Mouse (Mus musculus): ENCODE measurements around the gene 1700001K19Rik.
"Not testable (repeated sequence)": the region's sequence is repeated elsewhere in the genome, so short reads cannot be mapped to it uniquely, and the experiment has no call there.

1700001K19Rik gene

DNA sequence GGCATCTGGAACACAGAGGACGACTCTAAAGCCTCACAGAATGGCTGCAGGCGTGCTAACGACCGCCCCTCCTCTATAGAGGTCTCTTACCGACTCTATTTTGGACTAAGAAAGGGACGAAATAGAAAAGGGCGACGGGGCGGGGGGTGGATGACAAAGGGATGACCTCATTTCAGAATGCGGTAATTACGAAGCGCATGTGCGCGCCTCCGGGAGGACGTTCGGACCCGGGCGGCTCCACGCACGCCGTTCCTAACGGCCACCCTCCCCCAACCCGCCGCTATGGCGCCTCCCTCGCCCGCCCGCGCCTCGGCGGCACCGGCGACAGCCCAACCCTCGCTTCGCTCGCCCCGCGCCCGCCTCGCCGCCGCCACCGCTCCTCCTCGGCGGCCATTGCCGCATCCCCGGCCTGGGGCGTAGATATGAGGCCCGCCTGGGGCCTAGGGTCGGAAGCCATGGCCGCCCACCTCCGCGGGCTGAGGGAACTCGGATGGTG is 13.3 kb upstream of the 1700001K19Rik start:
- DNase-seq (ENCODE audit: low read depth), result peak; percentile 70

DNA sequence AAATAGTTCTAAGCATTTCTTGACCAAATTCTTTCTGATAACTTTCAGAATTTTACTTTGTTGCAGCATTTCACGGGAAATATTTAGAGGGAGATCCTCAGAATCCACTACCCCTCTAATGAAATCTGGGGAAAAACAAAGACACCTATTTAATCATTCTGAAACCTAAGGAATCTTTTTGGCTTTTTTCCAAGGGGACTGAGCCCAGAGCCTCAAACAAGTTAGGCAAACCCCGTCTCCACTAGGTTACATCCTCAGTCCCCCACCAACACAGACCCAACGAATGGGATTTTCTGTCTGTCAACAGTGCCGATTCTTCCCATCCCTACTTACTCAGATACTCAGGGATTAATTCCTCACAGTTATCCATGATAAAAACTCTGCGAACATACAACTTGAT is 11.0 kb upstream of the 1700001K19Rik start:
- not testable (repeated sequence) for DNase-seq (ENCODE audit: low read depth)

DNA sequence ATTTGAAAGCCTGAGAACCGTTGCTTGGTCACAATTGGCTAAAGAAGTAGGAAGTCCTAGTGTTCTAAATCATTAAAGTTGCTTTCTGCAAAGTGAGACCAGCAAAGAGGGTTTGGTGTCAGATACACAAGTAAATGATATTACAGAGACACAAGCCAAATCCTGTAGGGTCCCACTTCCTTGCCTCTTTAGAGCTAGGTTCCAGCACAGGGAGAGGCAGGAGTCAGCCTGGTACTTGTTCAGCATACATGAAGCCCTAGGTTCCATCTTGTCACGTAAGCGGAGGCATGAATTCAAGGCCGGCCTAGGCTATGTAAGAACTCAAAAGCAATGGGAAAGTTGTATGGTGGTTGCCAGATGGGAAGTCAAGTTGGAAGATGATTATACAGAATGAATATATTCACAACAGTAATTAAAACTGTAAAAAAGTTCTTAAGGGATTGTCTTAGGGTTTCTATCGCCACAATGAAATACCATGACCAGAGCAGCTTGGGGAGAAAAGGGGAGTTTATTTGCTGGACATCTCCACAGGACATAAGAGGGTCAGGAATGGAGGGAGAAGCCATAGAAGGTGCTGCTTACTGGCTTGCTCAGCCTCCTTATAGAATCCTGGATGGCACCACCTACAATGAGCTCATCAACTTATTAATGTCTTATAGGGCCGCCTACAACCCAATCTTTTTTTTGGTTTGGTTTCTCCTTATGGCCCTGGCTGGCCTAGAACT is 7.7 kb upstream of the 1700001K19Rik start:
- DNase-seq (ENCODE audit: low read depth), result no peak

DNA sequence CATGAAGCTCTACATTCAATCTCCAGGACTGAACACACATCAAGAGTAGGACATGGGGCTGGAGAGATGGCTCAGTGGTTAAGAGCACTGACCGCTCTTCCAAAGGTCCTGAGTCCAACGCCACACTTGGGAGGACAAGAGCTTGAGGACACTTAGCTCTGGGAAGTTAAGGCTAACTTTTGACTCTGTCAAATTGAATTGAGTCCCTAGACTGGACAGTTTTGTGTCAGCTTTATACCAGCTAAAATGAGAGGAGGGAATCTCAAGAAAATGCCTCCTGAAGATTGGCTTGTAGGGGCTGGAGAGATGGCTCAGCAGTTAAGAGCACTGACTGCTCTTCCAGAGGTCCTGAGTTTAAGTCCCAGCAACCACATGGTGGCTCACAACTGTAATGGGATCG is 6.5 kb upstream of the 1700001K19Rik start:
- DNase-seq (ENCODE audit: low read depth), result not testable (repeated sequence)

DNA sequence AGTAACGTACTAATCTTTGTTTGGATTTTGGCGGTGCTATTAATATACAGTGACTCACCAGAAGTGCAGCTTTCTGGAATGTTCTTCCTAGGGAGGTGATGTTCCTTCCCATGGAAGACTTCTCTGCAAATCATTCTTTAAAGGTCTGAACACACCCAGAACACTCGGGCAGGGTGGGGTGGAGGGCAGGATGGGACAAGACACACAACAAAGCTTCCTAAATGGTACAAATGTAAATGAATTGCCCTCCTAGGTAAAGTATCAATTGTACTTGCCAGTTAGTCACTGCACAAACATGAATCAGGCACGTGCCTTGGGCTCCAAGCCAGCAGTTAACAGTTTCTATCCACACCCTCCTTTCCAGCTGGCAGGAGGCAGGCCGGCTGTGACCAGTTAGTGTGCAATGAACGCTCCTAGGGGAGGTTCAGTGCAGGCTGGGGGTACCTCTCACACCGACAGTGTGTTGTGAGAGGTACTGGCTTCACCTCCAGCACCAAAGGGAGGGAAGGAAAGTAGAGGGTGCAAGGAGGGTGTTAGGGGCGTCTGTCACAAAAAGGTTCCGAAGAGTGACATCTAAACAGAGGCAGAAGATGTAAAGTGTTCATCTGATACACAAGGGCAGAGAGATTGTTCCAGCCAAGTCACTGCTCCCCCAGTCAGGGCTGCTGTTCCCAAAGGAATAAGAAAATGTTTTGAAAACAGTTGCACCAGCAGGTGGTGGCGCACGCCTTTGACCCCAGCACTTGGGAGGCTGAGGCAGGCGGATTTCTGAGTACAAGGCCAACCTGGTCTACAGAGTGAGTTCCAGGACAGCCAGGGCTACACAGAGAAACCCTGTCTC is 5.7 kb upstream of the 1700001K19Rik start:
- DNase-seq (ENCODE audit: low read depth), result peak; percentile 97

DNA sequence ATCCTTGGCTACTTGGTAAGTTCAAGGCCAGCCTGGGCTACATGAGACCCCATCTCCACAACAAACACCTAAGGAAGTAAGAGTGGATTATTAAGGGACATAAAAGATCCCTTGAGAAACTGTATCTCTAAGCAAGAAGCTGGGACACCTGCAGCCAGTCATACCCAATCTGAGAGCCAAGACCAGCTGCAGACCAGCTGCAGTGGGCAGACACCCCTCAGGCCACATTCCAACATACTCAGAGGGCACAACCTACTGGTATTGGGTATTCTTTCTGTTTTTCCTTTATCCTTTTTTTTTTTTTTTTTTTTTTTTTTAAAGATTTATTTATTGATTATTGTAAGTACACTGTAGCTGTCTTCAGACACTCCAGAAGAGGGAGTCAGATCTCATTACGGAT is 1.2 kb upstream of the 1700001K19Rik start:
- DNase-seq (ENCODE audit: low read depth), result no peak

DNA sequence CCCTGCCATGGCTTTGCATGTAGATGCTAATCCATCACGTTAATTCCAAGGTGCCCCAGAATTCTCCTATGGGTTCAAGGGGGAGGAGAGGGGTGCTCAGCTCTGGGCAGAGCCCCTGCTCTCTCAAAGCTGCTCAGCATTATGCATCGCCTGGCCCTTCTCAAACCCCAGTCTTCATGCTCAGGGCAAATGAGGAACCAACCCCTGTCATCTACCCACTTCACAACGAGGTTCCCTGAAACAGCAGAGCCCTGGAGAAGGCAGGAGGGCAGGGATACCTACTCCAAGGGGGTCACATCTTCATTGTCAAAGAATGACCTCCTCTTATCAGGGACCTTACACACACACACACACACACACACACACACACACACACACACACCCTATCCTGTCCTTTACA is 541 bp downstream of the 1700001K19Rik start:
- no peak for DNase-seq (ENCODE audit: low read depth)

DNA sequence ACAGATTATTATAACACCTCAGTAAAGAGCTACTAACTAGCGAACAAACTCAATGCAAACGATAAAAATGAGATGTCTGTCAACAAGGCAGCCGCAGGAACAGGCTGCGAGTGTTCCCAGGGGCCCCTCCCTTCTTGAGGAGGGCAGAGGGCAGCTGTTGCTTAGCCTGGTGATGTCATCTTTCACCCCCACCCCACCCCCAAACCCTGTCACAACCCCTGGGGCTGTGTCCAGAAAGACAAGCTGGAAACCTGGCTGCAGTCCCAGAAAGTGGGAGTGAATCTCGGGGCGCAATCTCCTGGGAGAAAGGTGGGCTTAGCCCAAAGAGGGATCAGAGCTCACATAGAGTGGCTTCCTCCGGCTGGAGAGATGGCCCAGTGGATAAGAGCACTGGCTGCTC is 1.2 kb downstream of the 1700001K19Rik start:
- peak; percentile 69 for DNase-seq (ENCODE audit: low read depth)

DNA sequence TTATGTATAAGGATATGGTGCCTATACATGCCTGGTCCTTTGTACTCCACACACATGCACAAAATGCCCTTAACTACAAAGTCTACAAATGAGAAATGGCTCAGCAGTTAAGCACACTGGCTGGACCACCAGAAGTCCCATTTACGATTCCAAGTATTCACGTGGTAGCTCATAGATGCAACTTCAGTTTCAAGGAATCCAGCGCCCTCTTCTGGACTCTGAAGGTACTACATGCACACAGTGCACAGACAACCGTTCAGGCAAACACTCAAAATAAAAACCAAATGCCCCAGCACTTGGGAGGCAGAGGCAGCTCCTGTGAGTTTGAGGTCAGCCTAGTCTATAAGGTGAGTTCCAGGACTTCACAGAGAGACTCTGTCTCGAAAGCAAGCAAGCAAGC is 8.2 kb downstream of the 1700001K19Rik start:
- DNase-seq (ENCODE audit: low read depth), result peak; percentile 49

DNA sequence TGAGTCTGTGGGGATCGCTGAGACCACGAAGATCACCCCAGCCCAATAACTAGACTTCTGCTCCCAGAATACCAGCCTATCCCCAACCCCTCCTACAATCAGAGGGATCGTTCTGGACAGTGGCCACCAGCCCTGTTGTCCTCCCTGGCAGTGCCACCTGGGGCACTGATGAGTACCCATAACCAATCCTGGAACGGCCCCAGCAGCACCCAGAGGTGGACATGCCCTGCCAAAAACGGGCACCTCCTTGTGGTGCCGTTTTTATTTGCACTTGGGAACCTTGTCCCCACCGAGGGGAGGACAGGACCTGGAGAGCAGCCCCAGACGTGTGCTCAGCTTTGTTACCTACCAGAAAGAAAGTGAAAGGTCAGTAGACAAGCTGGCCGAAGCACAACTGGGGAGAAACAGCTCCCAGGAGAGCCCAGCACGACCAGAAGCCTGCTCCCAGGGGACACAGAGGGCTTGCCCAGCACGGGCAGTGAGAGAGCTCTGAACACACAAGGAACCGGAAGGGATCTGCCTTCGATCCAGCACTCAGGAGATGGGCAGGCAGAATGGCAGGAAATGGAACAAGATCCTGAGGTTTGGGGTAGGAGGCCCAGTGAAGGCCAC is 14.8 kb downstream of the 1700001K19Rik start:
- peak; percentile 46 for DNase-seq (ENCODE audit: low read depth)

DNA sequence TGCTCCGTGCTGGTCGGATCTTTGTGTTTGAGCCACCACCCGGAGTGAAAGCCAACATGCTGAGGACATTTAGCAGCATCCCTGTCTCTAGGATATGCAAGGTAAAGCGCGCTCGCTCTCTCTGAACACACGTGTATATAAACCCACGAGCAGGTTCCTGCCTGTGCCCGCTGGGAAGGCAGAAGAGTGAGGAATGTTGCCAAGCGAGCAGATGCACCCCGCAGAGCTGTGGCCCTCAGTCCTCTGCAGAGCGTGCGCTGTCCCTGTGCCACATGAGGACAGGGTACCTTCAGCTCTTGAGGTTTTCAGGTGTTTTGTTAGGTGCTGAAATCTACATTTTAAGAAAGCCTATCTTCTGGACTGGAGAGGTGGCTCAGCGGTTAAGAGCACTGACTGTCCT is 20.7 kb downstream of the 1700001K19Rik start:
- DNase-seq (ENCODE audit: low read depth), result no peak

DNA sequence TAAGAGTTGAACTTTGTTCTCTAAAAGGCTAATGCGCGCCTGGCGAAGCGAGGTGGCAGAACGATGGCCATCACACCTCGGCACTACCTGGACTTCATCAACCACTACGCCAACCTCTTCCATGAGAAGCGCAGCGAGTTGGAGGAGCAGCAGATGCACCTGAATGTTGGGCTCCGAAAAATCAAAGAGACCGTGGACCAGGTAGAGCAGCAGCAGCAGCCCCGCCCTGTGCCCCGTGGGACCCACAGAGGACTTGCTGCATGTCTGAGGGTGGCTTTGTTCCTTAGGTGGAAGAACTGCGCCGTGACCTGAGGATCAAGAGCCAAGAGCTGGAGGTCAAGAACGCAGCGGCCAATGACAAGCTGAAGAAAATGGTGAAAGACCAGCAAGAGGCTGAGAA is 31.0 kb downstream of the 1700001K19Rik start:
- DNase-seq (ENCODE audit: low read depth), result no peak

DNA sequence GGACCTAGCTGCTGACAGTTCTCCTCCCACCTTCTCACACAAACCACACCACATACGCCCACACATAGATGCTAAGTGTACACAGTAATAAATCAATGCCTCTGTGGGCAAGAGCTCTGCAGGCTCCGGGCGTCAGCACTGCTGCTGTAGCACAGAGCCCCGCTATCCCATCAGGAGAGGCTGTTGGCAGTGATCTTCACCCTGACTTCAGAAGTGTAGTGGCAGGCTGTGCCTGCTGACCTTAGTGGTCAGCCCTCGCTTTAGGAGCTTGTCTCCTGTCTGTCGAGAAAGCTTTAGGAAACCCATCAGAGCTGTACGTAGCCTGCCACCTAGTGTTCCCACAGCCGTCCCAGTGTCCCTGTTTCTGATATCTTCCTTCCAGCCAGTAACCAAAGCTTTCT is 32.2 kb downstream of the 1700001K19Rik start:
- DNase-seq (ENCODE audit: low read depth), result no peak

DNA sequence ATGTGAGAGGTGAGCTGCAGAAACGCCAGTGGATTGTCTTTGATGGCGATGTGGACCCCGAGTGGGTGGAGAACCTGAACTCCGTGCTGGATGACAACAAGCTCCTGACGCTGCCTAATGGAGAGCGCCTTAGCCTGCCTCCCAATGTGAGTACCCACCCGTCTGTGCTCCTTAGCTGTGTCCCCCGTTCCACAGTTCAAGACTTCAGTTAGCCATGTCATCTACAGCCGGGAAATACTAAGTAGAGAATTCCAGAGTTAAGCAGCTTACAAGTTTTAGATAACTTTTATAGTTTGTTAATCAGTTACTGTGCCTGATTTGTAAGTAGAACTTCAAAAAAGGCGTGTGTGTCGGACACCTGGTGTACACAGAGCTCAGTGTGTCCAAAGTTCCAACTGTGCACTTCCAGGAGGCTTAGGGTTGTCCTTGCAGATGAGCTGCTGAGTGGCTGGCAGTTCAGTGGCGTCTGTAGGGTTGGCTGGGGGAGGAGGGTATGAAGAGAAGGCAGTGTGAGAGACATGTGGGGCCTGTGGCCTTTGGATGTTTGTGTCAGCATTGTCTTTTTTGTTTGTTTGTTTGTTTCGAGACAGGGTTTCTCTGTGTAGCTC is 44.8 kb downstream of the 1700001K19Rik start:
- DNase-seq (ENCODE audit: low read depth), result no peak

DNA sequence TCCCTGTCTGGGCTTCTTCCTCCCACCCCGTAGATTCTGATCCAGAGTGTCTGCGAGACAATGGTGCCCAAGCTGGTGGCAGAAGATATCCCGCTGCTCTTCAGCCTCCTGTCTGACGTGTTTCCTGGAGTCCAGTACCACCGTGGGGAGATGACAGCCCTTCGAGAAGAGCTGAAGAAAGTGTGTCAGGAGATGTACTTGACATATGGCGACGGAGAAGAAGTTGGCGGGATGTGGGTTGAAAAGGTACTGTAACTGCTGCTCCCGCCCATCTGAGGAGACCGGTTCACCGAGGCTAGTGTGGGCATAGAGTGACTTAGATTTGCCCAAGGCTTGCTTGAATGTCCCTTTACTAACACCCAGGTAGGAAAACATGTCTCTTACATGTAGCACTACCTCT is 46.1 kb downstream of the 1700001K19Rik start:
- DNase-seq (ENCODE audit: low read depth), result no peak

DNA sequence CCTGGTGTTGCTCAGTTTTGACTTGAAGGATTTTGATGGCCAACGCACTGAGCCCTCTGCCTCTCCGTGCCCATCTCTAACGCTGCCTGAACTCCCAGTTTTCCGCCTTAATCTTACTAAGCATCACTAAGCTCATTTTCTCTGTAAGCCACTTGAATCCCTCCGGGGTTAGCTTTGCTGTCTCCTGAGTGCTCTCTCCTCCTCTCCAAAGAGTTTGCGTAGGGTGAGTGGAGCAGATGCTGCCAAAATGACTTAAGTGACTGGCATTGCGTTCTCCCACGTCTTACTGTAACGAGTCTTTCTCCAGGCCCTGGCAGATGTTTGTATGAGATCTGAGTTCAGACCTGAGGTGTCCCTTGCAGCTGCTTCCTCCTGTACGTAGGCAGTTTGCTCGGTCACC is 52.4 kb downstream of the 1700001K19Rik start:
- DNase-seq (ENCODE audit: low read depth), result no peak

Measured in NIH3T3 (cell line).